Mouse (Mus musculus): ENCODE measurements around the gene Atf7ip.
A peak's percentile ranks its signal among the peaks of the same experiment; 100 is the strongest.

Gene Atf7ip

DNA sequence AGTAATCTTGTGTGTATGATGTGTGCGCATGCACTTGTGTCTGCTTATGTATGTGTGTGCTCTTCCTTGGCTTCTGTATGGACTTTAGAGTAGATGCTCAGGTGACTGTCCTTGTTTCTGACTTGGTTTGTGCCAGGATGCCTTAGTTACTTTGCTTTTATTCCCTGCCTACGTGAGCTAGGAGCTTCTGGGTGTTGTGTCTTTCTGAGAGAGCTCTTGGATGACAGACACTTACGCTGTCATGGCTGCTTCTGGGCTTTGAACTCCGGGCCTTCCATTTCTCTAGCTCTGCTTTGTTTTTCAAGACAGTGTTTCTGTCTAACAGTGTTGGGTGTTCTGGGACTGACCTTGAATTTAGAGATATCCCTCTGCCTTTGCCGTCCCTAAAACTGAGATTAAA lies 16.7 kb downstream of the Atf7ip start:
- DNase-seq (ENCODE audit: low read depth), result no peak

DNA sequence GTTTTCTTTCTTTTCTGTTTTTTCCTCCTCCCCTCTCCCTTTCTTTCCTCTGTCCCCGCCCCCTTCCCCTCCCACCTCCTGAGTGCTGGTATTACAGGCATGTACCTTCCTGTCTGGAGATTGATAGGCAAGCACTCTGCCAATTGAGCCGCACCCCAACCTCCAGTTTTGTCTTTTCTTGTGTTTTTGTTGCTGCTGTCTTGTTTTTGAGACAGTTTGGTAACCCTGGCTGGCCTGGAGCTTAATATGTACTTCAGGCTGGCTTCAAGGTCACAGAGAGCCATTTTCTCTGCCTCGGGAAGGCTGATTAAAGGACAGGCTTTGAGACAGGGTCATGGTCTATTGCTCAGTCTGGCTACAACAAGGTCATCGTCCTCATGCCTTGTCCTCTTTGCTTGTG lies 18.8 kb downstream of the Atf7ip start:
- no peak for DNase-seq (ENCODE audit: low read depth)

DNA sequence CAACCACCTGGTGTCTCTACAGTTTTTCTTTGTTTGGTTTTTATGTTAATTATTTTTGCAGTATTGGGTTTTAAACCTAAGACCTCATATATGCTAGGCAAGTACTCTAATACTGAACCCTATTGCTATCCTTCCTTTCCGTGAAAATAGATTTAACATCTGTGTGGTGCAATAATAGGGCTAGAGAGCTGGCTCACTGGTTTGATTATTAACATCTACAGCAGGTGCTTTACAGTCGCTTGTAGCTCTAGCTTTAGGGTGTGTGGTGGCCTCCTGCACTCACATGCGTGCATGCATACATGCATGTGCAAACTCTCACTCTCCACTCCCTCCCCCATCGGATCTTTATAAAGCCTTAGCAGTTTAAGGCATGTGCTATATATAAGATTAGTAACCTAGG lies 19.6 kb downstream of the Atf7ip start:
- DNase-seq (ENCODE audit: low read depth), result no peak

DNA sequence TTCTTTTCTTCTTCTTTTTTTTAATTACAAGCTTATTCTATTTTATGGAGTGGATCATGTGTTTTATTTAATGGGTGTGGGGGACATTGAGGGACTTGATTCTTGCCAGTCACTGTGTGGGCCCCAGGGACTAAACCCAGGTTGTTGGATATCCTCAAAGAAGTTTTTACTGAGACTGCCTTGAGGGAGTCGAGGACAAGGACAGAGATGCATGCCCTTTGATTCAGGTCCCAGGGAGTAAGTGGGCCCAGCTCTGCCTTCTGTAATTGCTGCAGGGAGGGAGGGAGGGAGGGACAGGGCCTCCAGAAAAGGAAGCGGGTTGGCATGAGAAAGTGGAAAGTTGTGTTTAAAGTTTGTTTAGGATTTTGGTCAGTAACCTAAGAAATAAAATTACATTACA lies 23.2 kb downstream of the Atf7ip start:
- no peak for DNase-seq (ENCODE audit: low read depth)

DNA sequence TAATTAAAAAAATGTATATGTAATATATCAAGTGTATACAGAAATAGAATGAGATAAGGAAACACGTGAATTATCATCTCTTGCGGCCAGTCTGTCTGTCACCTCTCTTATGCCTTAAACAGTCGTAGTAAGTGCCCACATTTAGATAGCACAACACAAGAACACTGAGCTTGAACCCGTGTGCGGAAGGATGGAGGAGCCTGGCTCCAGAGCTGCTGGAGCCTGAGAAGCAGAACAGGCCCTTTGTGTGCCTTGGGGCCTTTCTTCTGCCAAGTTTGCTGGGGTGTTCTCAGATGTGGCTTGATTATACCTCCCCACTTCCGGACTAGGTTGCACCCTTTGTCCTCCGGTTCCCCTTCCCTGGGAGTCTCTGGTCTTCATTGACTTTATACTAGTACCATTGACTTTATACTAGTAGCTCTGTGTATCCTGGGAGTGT lies 25.8 kb downstream of the Atf7ip start:
- DNase-seq (ENCODE audit: low read depth), result no peak

DNA sequence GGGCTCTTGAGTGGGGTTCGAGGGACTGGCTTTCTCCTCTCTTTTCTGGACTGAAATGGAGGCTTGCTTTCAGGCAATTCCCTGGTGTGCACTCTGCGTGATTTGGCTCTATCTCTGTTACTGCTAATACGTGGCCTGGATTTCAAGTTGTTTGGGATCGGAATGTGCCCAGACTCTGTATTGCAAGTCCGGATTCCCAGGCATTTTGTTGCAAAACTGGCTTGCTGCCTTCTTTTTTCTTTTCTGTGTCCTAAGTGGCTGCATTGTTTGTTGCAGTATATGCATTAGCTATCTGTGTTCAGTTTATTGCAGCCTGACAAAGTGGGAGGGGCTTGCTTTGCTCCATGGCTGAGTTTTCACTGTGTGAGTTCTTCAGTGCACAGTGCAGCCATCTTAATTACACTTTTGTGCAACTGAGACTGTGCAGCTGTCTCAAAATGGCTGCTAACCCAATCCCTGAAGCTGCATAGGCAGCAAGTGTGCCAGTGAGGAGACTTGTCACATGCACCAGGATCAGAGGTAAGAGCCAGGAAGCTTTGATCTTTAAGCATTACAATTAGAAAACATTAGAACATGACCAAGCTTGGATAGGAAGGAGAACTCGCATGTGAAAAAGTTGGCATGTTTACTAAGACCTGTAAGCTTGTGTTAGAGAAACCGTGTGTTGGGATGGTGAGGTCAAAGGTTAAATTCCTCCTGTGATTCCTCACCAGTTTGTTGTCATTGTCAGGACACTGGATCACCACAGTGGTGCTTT lies 26.7 kb downstream of the Atf7ip start:
- peak; percentile 78 for DNase-seq (ENCODE audit: low read depth)

DNA sequence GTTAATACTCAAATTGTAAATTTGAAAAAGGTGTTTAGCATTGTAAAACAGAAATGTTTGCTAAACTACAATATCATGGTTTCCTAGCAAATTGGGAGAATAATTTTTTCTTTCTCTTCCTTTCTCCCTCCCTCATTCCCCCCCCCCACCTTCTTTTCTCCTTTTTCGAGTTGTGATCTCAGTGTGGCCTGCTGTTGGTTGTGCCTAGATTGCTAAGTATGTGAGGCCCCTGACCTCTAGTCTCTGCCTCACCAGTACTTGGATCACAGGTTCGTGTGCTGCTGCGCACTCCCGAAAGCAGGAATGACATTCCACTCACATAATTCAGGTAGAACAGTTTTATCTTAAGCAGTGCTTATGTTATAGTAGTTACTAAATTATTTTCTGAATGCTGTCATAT lies 27.8 kb downstream of the Atf7ip start:
- no peak for DNase-seq (ENCODE audit: low read depth)

DNA sequence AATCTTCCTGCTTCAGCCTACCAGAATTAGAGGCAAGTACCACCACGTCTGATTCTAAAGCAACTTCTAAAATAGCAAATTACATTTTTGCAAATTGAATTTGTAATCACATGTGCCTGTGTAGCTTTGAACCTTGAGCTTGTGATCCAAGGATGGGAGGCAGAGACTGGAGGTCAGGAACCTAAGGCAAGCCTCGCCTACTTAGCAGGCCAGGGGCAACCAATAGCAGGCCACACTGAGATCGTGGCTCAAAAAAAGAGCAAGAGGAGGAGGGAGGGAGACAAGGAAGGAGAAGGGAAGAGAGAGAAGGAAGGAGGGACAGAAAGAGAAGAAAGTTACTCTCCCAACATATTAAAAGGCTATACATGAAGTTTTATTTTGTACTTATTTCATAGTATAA lies 28.5 kb downstream of the Atf7ip start:
- DNase-seq (ENCODE audit: low read depth), result no peak

DNA sequence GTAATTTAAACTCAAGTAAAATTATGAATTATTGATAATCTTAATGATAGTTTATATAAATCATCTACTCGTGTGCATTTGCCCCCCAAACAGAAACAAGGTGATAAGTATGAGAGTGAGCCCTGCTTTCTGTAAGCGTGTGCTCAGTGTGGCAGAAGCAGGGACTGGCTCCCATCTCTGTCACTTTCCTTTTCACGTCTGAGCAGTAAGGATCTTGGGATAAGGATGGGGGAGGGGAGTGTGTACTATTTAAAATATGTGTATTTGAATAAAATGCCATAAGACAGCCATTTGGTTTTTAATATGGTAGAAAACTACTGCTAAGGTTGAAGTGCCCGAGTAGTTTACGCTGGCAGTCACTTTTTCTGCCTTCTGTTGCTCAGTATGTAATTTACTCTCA lies 29.2 kb downstream of the Atf7ip start:
- DNase-seq (ENCODE audit: low read depth), result no peak

DNA sequence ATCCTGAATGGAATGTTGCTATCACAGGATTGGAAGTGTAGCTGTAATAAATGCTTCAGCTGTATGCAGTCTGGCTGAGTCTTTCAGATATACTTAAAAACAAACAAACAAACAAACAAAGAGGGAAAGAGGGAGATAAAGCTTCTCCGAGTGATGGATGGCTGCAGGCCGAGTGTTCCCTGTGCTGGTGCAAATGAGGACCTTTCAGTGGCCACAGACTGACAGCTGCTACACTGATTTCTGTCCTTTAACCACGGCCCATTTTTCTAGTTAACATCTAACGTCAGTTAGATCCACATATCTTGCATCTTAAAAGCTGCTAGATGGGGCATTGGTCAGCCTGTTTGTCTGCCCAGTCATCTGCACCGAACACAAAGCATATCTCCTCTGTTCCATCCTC lies 30.2 kb downstream of the Atf7ip start:
- DNase-seq (ENCODE audit: low read depth), result no peak

DNA sequence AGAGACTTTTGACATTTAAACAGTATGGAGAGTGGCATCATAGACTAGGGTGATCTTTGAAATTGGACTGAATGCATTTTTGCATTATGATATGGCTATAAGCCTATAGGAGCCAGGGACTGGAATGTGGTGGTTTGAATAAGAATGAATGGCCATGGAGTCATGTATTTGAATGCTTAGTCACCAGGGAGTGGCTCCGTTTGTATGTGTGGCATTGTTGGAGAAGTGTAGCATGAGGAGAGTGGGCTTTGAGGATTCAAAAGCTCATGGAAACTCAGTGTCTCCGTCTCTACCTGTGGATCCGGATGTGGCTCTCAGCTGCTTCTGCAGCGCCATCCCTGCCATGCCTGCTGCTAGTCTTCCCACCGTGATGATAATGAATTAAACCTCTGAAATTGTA lies 35.4 kb downstream of the Atf7ip start:
- no peak for DNase-seq (ENCODE audit: low read depth)

DNA sequence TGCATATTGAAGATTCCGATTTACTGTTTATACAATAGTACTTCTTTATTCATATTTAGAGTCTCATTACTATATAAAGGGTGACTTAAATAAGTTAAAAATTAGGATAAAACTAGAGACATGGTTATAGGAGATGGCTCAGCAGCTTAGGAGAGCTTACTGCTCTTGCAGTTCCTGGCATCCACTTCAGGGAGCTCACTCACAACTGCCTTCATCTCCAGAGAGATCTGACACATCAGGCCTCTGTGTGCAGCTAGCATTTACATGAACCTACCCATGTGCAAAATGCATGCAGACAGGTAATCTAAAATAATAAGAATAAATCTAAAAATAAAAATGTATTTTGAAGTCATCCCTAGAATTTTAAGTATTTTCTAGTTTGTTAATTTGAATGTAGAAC lies 36.1 kb downstream of the Atf7ip start:
- DNase-seq (ENCODE audit: low read depth), result no peak

DNA sequence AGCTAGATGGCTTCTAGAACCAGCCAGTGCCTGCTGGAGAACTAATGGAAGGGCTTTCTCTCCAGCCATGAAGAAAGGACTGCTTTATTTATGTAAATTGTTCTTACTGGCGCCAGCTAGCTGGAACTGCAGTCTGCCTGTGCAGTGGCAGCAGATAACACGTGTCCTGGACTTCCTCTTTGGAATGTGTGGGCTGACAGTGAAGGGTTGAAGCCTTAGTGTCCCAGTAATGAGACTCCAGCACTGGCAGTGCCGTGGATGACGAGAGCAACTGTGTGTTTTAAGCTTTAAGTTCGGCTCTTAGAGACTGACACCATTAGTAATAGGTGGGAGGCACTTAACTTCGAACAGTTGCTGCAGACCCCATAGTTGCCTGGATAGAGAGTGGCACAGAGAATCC lies 37.2 kb downstream of the Atf7ip start:
- DNase-seq (ENCODE audit: low read depth), result no peak

DNA sequence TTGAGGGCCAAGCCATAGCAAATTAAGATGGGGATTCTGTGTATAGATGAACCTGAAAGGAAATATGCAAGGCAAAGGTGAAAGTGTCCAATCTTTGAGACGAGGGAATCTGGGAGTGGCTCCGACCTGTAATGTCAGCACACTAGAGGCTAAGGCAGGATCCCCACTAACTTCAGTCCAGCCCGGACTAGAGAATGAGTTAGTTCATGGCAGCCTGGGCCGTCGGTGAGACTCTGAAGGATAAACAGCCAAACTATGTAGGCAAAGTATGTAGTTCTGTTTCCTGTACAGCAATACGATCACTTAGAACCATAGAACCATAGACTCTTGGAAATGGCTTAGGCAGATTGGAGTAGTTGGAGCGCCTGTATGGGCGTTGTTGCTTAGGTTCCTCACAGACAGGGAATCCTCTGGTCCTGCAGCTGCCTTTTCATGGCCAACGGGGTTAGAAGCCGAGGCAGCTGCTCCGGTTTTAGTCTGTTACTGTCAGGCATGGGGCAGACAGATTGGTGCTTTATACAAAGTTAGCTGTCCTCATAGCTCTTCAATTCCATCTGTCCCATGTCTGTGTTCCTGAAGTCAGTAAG lies 39.4 kb downstream of the Atf7ip start:
- no peak for DNase-seq (ENCODE audit: low read depth)

DNA sequence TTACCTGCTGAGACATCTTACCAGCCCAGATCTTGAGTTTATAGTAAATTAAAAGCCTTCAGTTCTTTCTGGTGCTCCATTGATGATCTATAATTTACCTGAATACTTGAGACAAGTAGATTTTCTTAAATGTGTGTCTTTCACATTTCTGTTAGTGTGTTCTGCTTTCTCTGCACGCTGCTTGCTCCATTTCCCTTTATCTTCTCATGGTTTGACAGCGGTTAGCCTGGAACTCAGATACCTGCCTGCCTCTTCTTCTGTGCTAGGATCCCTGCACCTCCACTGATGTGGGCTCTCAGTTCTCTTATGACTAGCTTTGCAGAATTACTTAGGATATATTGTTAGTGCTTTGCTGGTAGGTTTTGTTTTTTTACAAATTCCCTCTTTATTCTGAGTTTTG lies 40.3 kb downstream of the Atf7ip start:
- no peak for DNase-seq (ENCODE audit: low read depth)

DNA sequence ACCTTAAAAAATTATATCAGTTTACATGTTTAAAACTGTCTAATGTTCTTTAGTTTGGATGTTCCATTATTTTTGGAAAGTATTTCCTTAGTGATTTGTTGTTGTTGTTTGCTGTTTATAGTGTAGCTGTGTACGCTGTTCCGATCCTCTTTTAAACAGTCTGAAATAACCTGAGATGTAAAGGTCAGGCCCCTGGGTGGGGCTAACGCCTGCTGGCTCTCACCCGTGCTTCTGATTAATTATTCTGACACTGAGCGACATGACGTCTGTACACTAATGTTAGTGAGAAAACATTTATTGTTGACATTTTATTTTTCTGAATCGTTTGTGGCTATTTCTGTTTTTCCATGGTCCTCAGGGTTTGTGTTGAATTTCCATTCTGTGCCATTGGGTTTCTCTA lies 41.0 kb downstream of the Atf7ip start:
- DNase-seq (ENCODE audit: low read depth), result no peak

DNA sequence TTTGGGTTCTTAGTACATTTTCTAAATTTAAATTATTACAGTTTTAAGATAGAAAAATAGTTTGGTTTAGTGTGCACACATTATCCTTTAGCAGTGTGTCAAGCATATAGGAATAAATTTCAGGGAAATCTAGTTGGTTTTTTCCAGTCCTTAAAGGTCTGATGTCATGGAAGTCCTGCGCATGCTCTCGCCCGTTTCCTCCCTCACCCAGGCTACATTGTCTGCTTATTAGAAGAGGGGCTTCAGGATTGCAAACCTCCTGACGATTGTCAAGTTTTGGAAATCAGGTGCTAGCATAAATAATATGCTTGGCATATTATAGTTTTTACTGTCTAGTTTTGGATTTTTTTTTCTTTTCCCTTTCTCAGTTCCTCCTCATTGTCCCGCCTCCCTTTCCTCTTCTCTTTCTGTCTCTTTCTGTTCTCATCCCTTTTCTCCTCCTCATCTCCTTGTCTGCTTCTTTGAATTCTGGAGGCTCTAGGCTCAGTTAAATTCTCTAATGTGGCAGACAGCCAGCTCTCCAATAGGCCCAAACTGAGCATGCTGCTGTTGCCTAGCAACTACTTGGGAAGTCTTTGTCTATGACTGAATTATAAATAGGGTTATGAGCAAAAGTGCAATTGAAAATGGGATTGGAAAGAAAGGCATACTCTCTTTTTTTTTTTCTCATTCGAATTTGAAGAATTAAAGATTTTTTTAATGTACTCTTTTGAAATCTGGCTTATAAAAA lies 42.2 kb downstream of the Atf7ip start:
- no peak for DNase-seq (ENCODE audit: low read depth)

DNA sequence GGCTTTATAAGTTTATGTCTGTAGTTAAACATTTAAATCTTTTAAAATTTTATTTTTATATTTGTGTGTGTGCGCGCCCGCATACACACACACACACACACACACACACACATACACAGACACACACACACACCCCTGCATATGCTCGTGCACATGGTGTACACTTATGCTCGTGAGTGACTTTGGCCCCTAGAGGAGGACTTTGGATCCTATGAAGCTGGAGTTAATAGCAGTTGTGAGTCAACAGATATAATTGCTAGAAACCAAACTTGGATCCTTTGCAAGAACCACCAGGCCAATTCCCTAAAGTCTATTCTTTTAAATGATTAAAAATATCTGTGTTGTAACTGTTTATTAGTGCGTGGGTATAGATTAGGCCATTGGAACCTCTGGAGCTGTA lies 42.8 kb downstream of the Atf7ip start:
- DNase-seq (ENCODE audit: low read depth), result no peak

DNA sequence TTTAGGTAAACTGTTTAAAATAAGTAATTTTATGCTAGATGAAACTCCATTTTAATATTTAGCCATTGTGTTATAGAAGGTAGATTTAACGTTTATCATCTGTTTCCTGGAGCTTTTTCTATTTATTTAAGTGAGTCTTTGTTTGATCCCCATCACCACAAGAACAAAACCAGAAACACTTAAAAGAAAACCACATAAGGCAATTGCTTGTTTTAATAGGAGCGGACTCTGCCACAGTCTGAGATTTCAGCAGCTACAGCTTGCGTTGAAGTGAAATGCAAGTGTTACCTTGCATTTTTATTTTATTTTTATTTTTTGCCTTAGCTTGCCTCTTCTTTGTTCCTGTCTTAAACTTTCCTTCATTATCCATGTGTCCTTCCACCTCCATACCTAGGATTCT lies 43.6 kb downstream of the Atf7ip start:
- DNase-seq (ENCODE audit: low read depth), result no peak

DNA sequence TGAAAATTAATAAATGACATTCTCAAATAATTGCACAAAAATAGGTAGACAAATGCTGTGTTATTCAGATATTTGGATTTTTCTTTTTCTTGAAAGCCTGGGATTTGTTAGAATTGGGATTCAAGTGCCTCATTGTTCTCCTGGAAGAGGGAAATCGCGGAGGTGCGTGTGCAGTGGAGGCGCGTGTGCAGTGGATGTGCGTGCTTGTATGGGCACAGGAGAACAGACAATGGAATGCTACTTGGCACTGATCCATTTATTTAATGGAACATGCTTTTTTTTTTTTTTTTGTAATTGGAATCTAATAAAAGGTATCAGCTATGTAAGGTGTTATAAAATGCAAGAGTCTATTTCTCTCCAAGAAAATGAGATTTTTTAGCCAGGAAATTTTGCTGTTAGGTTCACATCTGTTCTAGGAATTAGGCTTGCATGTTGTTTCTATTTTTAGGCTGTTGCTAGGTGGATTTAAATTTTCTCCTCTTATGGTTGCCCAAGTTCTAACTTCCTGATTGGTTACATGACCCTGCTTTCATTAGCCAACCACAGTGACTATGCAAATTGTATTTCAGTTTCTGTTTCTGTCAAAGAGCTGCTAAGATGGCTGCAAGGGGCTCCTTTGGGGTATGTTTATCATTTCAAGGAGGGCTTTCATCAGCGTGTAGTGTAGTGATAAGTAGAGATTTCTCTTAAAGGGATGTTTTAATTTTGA lies 44.8 kb downstream of the Atf7ip start:
- DNase-seq (ENCODE audit: low read depth), result peak; percentile 77

DNA sequence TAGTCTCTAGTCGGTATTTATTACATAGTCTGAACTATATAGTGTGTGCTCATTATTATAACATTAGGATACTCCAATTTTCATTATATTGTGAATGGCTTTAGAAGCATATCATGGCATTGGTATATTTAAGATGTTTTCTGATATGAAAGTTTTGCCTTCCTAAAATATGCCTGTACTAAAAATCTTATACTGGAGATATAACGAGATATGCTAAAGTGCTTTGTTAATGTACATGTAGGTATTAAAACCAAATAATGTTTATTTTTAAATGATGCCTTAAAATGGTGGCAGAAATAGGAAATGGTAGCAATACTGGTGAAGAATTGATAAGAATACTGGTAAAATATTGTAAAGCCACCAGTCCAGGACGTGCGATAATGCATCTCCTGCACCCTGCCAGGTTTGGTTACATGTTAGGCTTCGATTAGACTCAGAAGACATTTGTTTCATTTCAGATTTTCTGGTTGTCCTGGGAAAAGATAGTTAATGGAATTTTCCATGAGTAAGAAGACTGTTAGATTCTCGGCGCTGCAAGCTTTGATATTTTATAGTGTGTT lies 45.7 kb downstream of the Atf7ip start:
- DNase-seq (ENCODE audit: low read depth), result no peak

DNA sequence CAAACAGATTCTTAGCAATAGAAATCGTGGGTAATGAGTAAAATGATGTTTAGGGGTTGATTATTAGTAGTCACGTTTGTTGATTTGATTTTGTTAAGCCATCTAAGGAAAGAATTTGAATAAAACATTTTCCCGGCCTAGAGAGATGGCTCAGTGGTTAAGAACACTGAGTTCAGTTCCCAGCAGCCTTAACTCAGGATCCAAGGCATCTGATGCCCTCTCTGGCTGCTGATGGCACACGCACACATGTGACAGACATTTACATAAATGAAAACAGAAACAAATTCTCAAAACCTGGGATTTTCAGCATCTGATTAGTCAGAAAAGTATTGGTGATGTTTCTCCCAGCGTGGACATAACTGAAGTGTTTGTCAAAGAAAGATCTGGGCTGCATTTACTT lies 47.2 kb downstream of the Atf7ip start:
- DNase-seq (ENCODE audit: low read depth), result no peak
